Mouse (Mus musculus) cerebellum, adult 9-10 months (tissue): ENCODE measurements around the gene Ltb4r1.

Experiments
- DNase-seq: peaks from one replicate; pipeline ENCODE4 v3.0.0; 2022

Ltb4r1 gene

GRCm38 (mm10) chr14:55747051-55747847, 18.5 kb upstream of the Ltb4r1 start:
- DNase-seq: no peak

DNA sequence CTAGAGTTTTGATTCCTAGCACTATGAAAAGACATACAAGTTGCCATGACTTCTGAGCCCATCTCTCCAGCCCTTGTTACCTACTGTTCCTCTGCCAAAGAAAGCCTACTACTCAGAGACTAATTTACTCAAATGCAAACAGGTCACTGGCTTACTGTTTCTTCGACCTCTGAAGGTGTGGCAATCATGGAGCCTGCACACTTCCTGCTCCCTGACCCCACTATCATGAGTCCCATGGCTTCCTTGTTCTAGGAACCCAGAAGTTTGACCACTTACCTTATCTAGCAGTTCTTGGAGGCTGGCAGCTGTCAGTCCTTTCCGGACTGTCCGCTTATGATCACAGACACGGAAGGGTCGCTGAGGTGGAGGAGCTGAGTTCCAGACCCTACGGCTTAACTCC, 8.2 kb upstream of the Ltb4r1 start:
- DNase-seq: no peak

DNA sequence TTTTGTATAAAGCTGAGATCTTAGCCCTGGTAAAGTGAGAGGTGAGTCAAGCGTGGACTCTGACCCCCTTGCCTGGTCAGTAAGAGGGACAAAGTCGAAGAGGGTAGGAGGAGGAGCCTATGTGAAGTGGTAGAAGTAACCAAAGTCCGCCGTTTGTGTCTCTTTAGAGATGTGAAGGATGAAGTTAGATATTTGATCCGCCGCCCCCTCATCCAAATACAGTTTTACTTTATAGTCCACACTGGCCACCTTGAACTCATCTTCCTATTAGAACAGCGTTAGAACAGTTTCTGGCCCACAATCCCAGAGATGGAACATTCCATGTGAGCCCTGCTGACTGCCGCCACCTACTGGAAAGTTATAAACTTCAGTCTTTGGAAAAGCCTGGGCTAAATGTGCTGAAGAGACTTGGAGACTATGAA, 7.4 kb upstream of the Ltb4r1 start, which contains the start of gene Cideb:
TSS of gene Cideb (minus strand) at position 96 of the 422 bp plus-strand sequence.
- DNase-seq: no peak

DNA sequence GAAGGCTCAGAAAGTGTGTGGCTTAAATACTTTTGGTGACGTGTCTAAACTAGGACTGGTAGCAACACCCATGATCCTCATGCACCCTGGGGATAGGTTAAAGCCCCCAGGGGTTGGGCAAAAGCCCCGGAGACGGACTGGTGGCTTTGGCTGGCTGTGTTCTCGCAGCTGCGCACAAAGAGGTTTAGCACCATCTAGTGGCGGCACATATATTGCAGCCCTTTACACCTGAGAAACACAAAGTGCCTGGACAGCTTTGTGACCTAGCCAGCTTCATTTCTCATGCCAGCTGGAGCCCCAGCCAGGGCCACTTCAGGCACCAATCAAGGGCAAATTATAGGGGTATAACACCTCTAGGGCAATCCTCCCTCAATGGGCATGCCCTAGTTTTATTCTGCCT, 5.6 kb upstream of the Ltb4r1 start:
- DNase-seq: peak; percentile 90

- no peak for DNase-seq
Measured at GRCm38 (mm10) chr14:55761163-55761562, 4.6 kb upstream of the Ltb4r1 start, which contains the start of gene Ltb4r2. Gene Ltb4r2, plus strand, starts transcription at chr14:55761428.

GRCm38 (mm10) chr14:55762001-55762821, 3.6 kb upstream of the Ltb4r1 start:
- no peak for DNase-seq

- no peak for DNase-seq
Measured at GRCm38 (mm10) chr14:55763166-55763565, 2.6 kb upstream of the Ltb4r1 start.

DNA sequence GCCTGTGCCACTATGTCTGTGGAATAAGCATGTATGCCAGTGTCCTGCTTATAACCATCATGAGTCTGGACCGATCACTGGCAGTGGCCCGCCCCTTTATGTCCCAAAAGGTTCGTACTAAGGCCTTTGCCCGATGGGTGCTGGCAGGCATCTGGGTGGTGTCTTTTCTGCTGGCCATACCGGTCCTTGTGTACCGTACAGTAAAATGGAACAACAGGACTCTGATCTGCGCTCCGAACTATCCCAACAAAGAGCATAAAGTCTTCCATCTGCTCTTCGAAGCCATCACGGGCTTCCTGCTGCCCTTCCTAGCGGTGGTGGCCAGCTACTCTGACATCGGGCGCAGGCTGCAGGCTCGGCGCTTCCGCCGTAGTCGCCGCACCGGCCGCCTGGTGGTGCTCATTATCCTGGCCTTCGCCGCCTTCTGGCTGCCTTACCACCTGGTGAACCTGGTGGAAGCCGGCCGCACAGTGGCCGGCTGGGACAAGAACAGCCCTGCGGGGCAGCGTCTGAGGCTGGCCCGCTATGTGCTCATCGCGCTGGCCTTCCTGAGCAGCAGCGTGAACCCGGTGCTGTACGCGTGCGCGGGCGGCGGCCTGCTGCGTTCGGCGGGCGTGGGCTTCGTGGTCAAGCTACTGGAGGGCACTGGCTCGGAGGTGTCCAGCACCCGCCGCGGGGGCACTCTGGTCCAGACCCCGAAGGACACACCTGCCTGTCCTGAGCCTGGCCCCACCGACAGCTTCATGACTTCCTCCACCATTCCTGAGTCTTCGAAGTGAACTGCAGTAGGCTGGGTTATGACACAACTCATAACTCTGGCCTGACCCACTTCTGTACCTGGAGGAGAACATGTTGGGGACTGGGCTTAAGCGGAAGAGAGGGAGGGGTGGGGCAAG, 2.0 kb downstream of the Ltb4r1 start:
- DNase-seq: peak; percentile 82

GRCm38 (mm10) chr14:55768555-55768954, 2.8 kb downstream of the Ltb4r1 start:
- no peak for DNase-seq

DNA sequence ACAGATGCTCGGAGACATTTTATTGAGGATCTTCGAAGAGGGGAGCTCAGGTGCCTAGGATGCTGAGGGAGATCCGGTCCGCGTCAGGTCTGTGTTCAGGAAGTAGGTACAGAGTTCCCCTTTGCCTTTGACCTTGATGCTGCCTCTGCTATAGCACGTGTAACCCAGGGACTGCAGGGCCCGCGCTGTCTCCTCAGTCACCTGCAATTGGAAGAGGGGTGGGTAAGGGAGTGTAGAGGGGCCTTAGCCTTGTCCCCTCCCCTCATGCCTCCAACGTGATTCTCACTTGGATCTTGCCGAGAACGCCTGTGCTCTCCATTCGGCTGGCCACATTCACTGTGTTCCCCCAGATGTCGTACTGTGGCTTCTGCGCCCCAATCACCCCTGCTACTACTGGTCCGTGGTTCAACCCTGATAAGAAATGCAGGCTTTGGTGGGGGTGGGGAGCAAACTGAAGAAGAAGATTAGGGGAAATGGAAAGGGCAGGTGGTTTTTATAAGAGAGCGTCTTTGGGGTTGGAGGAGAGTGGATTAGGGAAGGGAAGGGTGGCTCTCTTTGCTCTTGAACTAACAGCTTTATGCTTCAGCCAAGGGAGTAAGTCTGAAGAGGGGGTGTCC, 3.4 kb downstream of the Ltb4r1 start:
- no peak for DNase-seq

GRCm38 (mm10) chr14:55776711-55777110, 10.9 kb downstream of the Ltb4r1 start:
- no peak for DNase-seq

GRCm38 (mm10) chr14:55777176-55777575, 11.4 kb downstream of the Ltb4r1 start:
- no peak for DNase-seq

DNA sequence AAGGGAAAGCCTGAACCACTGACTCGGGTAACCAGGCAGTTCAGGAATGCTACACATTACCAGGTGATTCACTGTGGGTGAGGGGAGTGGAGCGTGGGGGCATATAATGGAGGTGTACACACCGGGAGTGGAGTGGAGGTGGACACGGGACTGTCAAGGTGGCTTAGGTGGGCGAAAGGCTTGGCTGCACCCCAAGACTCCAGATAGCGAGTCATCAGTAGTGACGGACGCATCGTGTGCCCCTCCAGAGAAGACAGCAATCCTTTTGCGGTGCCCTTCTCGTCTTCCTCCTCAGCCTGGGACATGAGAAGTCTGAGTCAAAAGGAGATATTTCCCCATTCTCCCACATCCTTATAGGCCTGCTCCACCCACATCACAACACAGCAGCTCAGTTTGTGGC, 12.0 kb downstream of the Ltb4r1 start:
- no peak for DNase-seq

GRCm38 (mm10) chr14:55778686-55779085, 12.9 kb downstream of the Ltb4r1 start:
- DNase-seq: no peak

DNA sequence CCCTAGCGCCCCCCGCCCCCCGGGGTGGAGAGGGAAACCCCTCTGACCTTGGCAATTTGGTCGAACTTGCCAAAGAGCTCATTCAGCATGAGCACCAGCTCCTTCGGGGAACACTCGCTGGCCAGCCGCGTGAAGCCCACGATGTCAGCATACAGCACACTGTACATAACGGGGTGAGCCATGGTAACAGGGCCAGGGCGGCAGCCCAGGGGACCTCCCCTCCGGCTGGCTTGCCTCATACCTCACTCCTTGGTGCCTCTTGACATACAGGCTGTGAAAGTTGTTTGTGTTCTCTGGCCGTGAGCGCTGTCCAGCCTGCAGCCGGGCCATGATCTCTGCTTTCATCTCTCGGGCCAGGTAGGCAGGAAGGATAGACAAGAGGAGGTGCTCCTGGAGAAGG, 13.9 kb downstream of the Ltb4r1 start:
- no peak for DNase-seq

DNA sequence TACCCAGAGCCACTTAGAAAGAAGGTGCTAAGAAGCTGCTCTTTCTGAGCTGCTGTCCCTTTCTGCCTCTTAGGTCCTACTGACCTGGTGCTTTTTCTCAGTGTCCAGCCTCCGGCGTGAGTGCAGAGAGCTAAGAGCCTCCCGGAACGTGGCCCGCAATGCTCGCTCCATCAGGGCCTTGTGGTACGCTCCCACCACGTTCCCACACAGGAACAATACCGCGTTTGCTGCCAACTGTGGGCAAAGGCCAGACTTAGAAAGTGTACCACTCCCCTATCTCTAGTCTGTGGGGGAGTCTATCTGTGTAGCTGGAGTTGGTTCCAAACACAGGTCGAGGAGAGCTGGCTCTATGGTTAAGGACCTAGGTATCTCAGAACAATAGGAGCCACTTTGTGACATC, 15.0 kb downstream of the Ltb4r1 start:
- no peak for DNase-seq

DNA sequence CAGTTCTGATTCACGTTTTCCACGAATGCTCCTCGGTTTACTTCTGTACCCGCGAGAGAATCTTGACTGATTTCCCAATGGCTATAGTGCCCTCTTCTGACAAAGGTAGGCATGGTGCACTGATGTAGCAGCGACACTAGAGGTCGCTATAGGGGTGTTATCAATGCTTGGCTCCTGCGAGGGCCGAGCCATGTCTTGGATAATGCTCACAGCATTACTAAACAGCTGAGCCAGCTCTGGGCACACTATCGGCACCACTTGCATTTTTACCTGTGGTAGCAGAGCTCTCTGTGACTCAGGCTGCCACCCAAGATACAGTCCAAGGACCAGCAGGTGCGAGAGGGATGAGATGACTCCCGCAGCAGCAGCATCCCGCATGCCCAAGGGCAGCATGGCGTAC, 15.5 kb downstream of the Ltb4r1 start:
- peak; percentile 78 for DNase-seq

DNA sequence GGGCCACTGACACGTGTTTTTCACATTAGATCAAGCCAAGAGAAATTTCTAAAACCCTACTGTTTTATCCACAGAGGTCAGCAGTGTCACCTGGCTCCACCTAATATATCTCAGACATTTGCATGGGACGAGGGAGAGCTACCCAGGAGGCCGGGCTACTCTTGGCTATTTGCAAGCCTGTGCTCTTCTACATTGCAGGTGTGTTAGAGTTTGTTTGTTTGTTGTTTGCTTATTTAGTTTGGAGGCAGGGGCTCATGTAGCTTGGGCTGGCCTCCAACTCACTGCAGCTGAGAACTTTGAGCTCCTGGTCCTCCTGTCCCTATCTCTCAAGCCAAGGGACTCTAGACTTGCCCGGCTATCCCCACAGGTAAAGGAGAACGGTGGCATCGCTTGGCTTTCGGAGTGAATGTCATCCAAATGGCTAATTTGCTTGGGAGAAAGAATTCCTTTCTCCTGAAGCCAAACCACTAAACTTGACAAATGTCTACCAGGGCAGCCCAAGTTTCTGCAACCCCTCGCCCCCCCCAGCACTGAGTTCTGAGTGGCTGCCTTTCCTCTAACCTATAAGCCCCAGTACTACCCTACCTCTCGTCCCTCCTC, 16.7 kb downstream of the Ltb4r1 start:
- no peak for DNase-seq

GRCm38 (mm10) chr14:55783171-55783957, 17.6 kb downstream of the Ltb4r1 start:
- no peak for DNase-seq

DNA sequence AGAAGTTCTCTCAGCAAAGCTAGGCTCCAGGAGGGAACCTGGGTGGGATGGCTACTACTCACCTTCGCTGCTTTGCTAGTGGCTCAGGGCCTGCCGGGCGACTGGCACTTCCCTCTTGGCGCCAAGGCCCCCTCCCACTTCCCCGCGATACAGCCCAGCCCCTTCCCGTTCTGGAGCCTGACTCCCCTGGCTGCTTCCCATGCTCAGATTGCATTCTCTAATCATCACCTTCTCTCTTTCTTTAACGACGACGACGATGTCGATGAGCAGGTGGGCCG, 18.1 kb downstream of the Ltb4r1 start, which contains the start of gene Adcy4:
TSS of gene Adcy4 (minus strand) at position 138 of the 278 bp plus-strand sequence.
- DNase-seq: no peak

DNA sequence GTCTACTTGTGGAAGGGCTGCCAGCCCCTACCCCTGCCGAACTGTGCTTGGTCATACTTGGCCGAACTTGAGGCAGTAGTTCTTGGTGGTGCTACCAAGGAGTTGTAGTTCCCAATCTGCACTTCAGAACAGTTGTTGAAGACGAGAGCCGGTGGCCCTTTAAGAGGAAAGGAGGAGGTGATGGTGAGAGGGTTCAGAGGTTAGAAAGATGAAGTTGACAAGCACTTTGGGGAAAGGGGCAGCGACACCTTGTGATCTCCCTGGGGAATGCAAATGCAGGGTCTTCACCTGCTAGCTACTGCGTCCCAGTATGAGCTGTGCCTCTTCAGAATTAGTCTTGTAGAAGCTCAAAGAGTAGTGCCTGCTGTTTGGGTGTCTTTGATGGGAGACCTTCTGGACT, 19.4 kb downstream of the Ltb4r1 start:
- DNase-seq: no peak
